Mouse (Mus musculus): ENCODE measurements around the gene Prkca.

The Prkca gene

GRCm38 (mm10) chr11:108206602-108207001 lies 137.1 kb downstream of the Prkca start:
- DNase-seq (ENCODE audit: low read depth): no peak

DNA sequence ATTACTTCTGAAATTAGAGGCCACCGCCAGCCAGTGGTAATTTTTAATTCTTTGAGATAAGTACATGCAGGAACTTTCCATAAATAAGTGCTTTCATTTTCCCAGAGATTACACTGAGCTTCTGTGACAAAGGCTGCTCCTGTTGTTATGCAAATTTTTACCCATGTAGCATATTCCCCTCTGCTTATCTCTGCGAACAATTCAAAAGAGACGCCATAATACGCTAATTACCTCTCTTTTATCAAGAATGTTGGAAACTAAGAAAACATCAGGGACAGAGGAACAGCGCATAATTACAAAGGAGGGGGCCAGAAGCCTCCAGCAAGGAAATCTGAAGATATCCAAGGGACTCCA lies 138.9 kb downstream of the Prkca start:
- DNase-seq (ENCODE audit: low read depth): no peak

DNA sequence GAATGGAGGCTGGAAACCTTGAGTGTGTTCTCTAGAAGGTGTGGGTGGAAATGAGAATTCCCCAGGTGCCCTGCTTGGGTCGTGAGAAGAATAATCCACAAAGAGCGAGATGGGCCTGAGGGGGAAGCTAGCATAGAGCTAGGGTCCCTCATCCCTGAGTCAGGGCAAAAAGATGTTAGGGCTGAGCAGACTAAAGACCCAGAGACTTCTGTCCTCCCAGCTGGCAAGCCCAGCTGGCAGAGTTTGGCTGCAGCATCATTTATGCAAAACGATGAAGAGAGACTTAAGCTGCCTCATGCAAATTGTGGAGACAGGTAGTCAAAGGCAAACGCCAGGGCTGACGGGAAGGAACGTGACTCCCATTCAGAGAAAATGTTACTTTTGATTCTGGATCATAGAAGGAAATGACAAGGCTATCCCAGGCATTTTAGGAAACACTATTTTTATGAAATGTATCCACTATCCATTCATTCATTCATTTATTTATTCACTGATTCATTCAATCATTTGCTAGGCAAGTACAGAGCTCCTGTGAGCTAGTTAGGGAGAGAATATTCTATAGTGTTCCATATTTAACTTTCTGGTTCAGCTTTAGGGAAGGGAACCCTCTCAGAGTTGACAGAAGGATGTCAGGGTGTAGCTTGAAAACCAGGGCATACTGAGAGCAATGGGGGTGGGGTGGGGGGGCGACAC lies 139.4 kb downstream of the Prkca start:
- DNase-seq (ENCODE audit: low read depth): no peak

DNA sequence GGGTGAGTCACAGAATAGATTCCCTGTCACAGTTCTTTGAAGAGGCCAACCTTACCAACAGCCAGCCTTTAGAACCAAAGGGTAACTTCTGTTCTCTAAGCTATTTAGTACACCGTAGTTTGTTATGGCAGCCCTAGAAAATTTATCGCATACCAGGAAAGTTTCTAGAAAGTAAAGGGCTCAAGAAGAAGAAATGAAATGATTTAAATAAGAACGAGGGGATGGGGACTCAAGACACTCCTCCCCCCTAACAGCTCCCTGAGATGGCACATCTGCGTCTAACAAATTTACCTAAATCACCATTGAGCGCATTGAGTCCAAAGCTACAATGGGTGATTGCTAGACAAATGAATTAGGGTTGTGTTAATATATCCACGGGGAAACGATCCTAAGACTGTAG lies 140.9 kb downstream of the Prkca start:
- DNase-seq (ENCODE audit: low read depth): no peak

DNA sequence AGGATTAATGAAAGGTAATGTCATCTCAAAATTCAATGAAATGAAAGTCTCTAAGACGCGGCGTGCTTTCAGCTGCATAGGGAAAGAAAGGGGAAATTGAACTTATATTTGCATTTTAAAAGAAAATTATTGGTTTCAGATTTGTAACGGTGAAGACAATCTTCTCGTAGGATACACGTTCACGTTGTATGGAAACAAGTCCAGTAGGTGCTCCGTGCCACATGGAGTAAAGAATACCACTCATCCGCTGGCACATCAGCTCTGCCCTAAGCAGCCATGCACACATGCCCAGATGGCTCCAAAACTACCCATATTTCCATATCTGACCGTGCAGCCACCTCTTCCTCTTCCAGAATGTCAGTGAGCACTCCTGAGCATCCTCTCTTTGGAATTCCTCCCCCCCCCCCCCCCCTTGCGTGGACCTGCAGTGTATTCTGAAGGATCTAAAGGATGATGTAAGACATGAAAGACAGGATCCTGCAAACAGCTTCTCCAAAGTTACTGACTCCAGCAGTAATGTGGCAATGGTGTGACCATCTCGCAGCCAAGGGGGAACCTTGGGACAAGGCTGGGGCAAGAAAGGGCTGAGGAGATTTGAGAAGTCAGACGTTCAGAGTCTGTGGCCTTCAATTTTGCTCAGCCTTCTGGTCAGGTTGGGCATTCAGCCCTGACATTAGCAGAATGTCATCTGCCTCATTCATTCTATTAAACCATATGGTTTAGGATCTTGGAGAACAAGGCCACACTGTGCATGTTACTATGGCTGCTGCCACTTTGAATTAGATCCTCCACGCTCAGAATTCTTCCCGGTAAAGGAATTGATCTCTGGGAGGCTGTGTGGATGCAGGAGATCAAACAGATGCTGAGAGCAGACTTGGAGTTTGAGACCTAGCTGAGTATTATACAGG lies 142.8 kb downstream of the Prkca start:
- no peak for DNase-seq (ENCODE audit: low read depth)

- no peak for DNase-seq (ENCODE audit: low read depth)
Measured at GRCm38 (mm10) chr11:108199429-108199985, 144.2 kb downstream of the Prkca start.

GRCm38 (mm10) chr11:108198592-108198991 lies 145.1 kb downstream of the Prkca start:
- no peak for DNase-seq (ENCODE audit: low read depth)

- DNase-seq (ENCODE audit: low read depth): no peak
Measured at GRCm38 (mm10) chr11:108197427-108198218, 146.1 kb downstream of the Prkca start.

DNA sequence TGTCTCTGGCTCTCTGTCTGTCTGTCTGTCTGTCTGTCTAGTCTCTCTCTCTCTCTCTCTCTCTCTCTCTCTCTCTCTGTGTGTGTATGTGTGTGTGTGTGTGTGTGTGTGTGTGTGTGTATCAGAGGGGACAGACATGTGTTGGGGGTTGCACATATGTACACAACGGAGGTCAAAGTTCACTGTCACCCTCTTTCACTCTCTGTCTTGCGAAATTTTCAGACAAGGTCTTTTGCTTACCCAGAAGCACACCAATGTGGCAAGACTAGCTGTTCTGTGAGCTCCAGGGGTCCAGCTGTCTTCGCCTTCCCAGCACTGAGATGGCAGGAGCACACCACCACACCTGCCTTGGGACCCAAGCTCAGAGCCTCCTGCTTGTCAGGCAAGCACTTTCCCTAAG lies 146.9 kb downstream of the Prkca start:
- no peak for DNase-seq (ENCODE audit: low read depth)

DNA sequence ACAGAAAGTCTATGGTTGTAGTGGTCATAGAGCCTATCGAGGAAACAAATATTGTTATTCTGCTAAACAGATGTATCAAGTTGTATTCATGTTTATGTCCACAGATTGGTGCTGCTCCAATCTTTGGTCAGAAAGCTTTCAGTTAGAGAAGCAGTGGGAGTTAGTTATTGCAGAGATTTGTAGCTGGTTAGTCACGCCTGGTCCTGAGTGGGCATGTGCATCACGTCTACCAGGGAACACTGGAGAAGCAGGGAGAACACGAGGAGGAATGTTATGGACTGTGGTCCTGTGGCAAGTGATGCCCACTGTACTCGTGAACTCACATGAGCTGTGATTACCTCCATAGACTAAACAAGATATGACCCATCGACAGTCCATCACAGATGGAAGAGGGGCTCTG lies 153.4 kb downstream of the Prkca start:
- no peak for DNase-seq (ENCODE audit: low read depth)

DNA sequence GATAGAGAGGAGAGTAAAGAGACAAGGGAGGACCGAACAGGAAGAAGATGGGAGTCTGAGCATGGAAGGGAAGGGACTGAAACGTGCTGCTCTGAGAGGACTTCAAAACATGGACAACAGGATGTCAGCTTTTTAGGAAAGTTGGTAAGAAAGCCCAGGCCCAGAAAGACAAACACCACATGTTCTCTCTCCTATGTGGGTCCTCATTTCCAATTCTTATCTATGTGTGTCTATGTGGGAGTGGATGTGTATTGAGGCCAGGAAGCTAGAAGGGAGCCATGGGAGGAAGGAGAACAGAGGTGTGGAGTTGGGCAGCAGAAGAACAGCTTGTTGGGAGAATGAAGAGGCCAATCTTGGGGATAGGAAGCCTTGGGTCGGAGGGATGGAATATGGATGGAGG lies 154.4 kb downstream of the Prkca start:
- no peak for DNase-seq (ENCODE audit: low read depth)

DNA sequence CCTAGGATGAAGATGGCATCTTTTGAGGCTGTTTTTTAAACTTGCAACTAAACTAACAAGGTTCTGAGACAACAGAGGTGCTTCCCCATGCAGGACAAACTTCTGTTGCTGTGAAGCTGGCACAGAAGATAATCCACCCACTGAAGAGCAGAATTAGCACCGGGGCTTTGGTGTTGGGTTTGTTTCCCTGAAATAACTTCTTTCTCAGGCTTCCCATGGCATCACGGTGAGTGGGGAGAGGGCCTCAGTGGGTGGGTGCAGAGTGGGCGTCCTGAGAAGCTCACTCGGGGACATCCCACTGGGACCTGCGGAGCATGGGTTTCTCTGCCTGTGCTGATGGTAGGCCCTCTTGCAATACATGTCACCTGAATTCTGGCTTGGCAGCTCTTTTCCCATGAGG lies 161.3 kb downstream of the Prkca start:
- DNase-seq (ENCODE audit: low read depth): no peak

DNA sequence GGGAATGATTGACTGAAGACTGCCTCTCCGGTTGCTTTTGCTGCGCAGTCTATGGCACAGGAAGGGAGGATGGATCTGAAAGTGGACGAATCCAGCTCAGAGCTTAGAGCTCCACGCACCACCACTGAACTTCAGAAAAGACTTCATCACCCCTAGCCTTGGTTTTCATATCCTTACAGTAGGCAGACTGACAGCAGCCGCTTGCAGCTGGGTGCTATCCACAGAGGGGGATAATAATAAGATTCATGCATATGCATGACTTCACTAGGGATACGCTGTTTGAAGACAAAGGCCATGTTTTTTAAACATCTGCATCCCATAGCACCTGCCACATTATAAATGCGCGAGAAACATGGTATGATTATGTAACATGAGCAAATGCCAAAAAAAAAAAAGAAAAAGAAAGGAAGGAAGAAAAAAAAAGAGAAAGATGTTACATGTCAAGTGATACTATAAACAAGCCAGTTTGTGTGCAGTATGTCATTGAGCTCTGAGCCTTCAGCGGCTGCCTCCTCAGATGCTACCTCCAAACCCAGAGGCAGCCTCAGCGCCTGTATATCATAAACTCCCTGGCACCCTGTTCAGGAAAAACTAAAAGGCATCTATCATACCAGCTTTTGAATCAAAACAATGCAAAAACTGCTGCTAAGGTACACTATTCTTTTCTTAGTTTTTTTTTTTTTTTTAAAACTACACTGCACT lies 162.6 kb downstream of the Prkca start:
- no peak for DNase-seq (ENCODE audit: low read depth)

GRCm38 (mm10) chr11:108178802-108179201 lies 164.9 kb downstream of the Prkca start:
- DNase-seq (ENCODE audit: low read depth): no peak

GRCm38 (mm10) chr11:108178258-108178657 lies 165.5 kb downstream of the Prkca start:
- no peak for DNase-seq (ENCODE audit: low read depth)

- no peak for DNase-seq (ENCODE audit: low read depth)
Measured at GRCm38 (mm10) chr11:108176715-108177114, 167.0 kb downstream of the Prkca start.

DNA sequence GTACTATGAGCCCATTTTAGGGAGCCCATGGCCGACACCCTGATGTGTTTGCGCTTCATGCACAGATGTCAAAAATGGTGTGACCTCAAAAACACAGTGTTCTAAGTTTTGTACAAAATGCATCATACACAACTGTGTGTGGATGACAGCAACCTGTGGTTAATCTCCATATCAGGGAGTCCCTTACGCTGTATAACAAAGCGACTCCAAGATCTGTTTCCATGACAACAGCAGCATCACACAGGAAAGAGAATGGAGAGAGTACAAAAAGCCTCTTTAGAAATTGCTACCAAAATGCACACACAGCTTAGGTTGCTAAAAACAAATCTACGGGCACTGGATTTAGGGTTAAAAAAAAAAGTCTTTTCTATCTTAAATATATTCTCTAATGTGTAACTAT lies 171.8 kb downstream of the Prkca start:
- DNase-seq (ENCODE audit: low read depth): no peak

- no peak for DNase-seq (ENCODE audit: low read depth)
Measured at GRCm38 (mm10) chr11:108171260-108171659, 172.5 kb downstream of the Prkca start.

- no peak for DNase-seq (ENCODE audit: low read depth)
Measured at GRCm38 (mm10) chr11:108170107-108170506, 173.6 kb downstream of the Prkca start.

GRCm38 (mm10) chr11:108165725-108166124 lies 178.0 kb downstream of the Prkca start:
- DNase-seq (ENCODE audit: low read depth): no peak

- no peak for DNase-seq (ENCODE audit: low read depth)
Measured at GRCm38 (mm10) chr11:108162639-108163038, 181.1 kb downstream of the Prkca start.

GRCm38 (mm10) chr11:108162110-108162509 lies 181.6 kb downstream of the Prkca start:
- DNase-seq (ENCODE audit: low read depth): no peak
